Mouse (Mus musculus) neural tube, embryonic 10.5 days (tissue): ENCODE results near the gene Noto.
A peak's percentile ranks its signal among the peaks of the same experiment; 100 is the strongest.

Experiments
- DNase-seq: peaks from one replicate; pipeline ENCODE4 v3.0.0-alpha.2; 2017; ENCODE audit warnings: low spot score; ENCODE audit errors: extremely low spot score

Gene Noto

DNA sequence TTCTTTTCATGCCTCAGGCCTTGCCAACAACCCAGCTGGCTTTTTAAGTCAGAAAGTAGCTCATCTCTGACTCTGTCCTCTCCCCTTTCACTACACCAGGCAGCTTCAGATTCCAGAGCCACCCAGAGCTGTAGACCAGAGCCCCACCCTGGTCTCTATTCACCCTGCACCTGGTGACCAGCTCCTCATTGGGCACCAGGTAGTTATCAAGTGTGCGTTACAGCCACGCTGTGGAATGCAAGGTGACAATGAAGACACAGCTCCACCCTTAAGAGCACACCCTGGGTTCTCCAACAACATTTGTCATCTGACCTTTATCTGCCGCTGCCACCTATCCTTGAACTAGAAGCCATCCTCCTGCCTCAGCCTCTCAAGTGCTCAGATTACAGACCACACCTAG is 51.9 kb downstream of the Noto start:
- no peak for DNase-seq

DNA sequence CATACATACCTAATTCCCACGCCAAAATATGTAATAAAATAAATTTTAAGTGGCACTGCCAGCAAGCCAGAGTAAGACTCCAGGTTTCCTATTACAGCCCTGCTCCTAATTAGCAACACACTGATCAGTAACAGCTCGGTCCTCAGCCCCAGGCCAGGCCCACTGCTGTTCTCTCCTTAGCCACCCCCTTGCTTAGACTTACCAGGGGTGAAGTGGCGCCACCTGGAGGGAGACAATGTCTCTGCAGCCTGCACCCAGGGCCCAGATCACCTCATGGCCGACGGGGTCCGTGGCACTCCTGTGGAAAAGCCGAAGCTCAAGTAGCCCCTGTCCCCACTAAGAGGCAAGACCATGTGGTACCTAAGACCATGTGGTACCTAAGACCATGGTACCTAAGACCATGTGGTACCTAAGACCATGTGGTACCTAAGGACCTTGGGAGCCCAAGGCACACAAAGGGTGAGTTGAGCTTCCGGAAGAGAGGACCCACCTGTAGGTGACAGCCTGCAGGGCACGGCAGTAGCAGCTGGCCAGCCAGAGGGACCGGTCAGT is 53.8 kb downstream of the Noto start:
- peak; percentile 32 for DNase-seq

DNA sequence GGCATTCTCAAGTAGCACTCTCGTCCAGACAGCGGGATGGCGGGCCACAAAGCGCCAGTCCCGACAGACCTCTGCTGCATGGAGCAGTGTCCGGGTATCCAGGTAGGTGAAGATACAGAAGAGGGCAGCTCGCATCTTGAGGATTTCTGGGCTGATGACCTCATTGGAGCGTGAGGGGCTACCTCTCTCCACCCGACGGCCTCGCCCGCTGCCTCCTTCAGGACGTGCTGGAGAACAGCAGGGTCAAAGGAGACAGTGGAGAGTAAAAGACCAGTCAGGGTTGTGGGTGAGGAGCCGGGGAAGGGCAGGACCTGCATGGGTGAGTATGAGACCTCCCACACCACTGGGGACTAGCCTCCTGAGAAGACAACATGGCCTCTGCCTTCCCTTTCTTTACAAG is 54.7 kb downstream of the Noto start:
- DNase-seq, result no peak
